Mouse (Mus musculus) forebrain, embryonic 10.5 days (tissue): Measurements from ENCODE around the gene Drosha. TPM values are rescaled to one million over a fixed set of nuclear protein-coding genes. Genes with fewer than 3 reads are reported as not detected.

Experiments
- microRNA-seq: library from miRNA; unstranded; fragments of <30 nt; microRNA quantifications from one replicate; pipeline ENCODE4, GENCODE M21; 2017
- polyA plus RNA-seq: library from polyadenylated mRNA; unstranded; fragments of >200 nt; fragmentation: Nextera tagmentation; extraction: Ambion mirVana; gene quantifications from 2 replicates; pipeline ENCODE4 v1.2.1, GENCODE M21; 2016

The Drosha gene
- polyA plus RNA-seq, 1 experiment from 2014 or later = 87.7 TPM

Small RNAs within 50 kb of the gene (microRNA-seq; reads per million reads assigned to microRNA genes)
- not detected for gene Gm47288

Other genes starting within 250 kb of the Drosha start
- 4.7 and 4.9 TPM in 2 replicates for gene Pdzd2, start 84.9 kb upstream of the Drosha start, polyA plus RNA-seq
- 45.0 and 50.4 TPM in 2 replicates for gene 6030458C11Rik, start 166 bp upstream of the Drosha start, polyA plus RNA-seq